Mouse (Mus musculus) ES-E14 (cell line): Measurements from ENCODE around the gene Tspear.

Experiments
- CHD2 ChIP-seq: IDR thresholded peaks from 2 replicates; pipeline ENCODE4 v1.6.1; 2014; ENCODE audit warnings: mild to moderate bottlenecking, low read depth, low read length, inconsistent platforms
- MAFK ChIP-seq: IDR thresholded peaks from 2 replicates; pipeline ENCODE4 v1.6.1; 2014; ENCODE audit warnings: mild to moderate bottlenecking, low read depth, low read length, inconsistent platforms; ENCODE audit not compliant: insufficient read depth

GRCm38 (mm10) chr10:77684181-77684580, 2.2 kb upstream of the Tspear start:
- TF ChIP-seq CHD2 (no peak), MAFK (no peak)
